Mouse (Mus musculus) kidney, embryonic 15.5 days (tissue): ENCODE results near the gene Tbc1d19. TPM values are rescaled to one million over a fixed set of nuclear protein-coding genes. Genes with fewer than 3 reads are reported as not detected.
A peak's percentile ranks its signal among the peaks of the same experiment; 100 is the strongest.

Source experiments
- ATAC-seq: fragments of 200-750 bp; cut with Nextera tagmentation; replicated peaks from 2 replicates; pipeline ENCODE4 v1.8.0; 2017; ENCODE audit warnings: moderate TSS enrichment; ENCODE audit not compliant: low FRiP score
- H3K27ac ChIP-seq: fragments of 300-500 bp; sonication (generic); 2 replicates; pipeline ENCODE4 v1.5.1; 2015; ENCODE audit warnings: mild to moderate bottlenecking, inconsistent platforms
- H3K27me3 ChIP-seq: fragments of 300-500 bp; sonication (generic); 2 replicates; pipeline ENCODE4 v1.6.1; 2015; ENCODE audit warnings: inconsistent platforms
- H3K36me3 ChIP-seq: fragments of 300-500 bp; sonication (generic); 2 replicates; pipeline ENCODE4 v1.6.1; 2015; ENCODE audit warnings: inconsistent platforms
- H3K4me1 ChIP-seq: fragments of 300-500 bp; sonication (generic); 2 replicates; pipeline ENCODE4 v1.6.1; 2015; ENCODE audit warnings: inconsistent platforms
- H3K4me2 ChIP-seq: fragments of 300-500 bp; sonication (generic); 2 replicates; pipeline ENCODE4 v1.6.1; 2015; ENCODE audit warnings: moderate library complexity, mild to moderate bottlenecking, inconsistent platforms
- H3K4me3 ChIP-seq: fragments of 300-500 bp; sonication (generic); replicated peaks from 2 replicates; pipeline ENCODE4 v1.5.1; 2015; ENCODE audit warnings: mild to moderate bottlenecking, inconsistent platforms
- H3K9ac ChIP-seq: fragments of 300-500 bp; sonication (generic); 2 replicates; pipeline ENCODE4 v1.6.1; 2015; ENCODE audit warnings: mild to moderate bottlenecking, inconsistent platforms
- H3K9me3 ChIP-seq: fragments of 300-500 bp; sonication (generic); replicated peaks from 2 replicates; pipeline ENCODE4 v1.6.1; 2016; ENCODE audit warnings: inconsistent platforms
- WGBS: fragments of 180-500 bp; shearing (Covaris S2); methylation state at CpG from one replicate; pipeline ENCODE4 v1.1.7; 2015; ENCODE audit warnings: mixed read lengths; 5-methylcytosine and 5-hydroxymethylcytosine counted together
- polyA plus RNA-seq: library from polyadenylated mRNA; unstranded; fragments of >200 nt; fragmentation: Nextera tagmentation; extraction: Ambion mirVana; gene quantifications from 2 replicates; pipeline ENCODE4 v1.2.1, GENCODE M21; 2015

Tbc1d19 gene
- polyA plus RNA-seq, 1 experiment from 2014 or later, result 46.9 TPM

- Histone ChIP-seq H3K36me3 (no peaks in the 10 kb centered on the region), H3K9me3 (no peaks in the 10 kb centered on the region), H3K4me1 (peaks cover 8% of the 10 kb centered on the region), H3K9ac (no peak overlapping the region), H3K4me3 (no peak overlapping the region), H3K27ac (no peak overlapping the region), H3K27me3 (no peaks in the 10 kb centered on the region), H3K4me2 (no peak overlapping the region)
- ATAC-seq, result no peak
- WGBS, result 70% methylated on average over 7 of the region's 7 CpGs
Observed at GRCm38 (mm10) chr5:53939026-53939425, 129.6 kb downstream of the Tbc1d19 start.

GRCm38 (mm10) chr5:53941322-53942024 lies 132.1 kb downstream of the Tbc1d19 start:
- no peak overlapping the region for H3K4me3 ChIP-seq
- no peak overlapping the region for H3K9ac ChIP-seq
- no peak overlapping the region for H3K4me2 ChIP-seq
- 35% methylated on average over 11 of the region's 11 CpGs for WGBS
- H3K36me3 ChIP-seq, result no peaks in the 10 kb centered on the region
- H3K4me1 ChIP-seq, result peaks cover 8% of the 10 kb centered on the region
- H3K9me3 ChIP-seq, result no peaks in the 10 kb centered on the region
- no peak for ATAC-seq
- H3K27ac ChIP-seq, result no peak overlapping the region
- H3K27me3 ChIP-seq, result no peaks in the 10 kb centered on the region

- H3K4me1 ChIP-seq, result peaks cover 11% of the 10 kb centered on the region
- 51% methylated on average over 4 of the region's 4 CpGs for WGBS
- H3K4me3 ChIP-seq, result no peak overlapping the region
- H3K27me3 ChIP-seq, result no peaks in the 10 kb centered on the region
- no peak overlapping the region for H3K9ac ChIP-seq
- no peak overlapping the region for H3K4me2 ChIP-seq
- no peak for ATAC-seq
- H3K36me3 ChIP-seq, result no peaks in the 10 kb centered on the region
- no peaks in the 10 kb centered on the region for H3K9me3 ChIP-seq
- no peak overlapping the region for H3K27ac ChIP-seq
Observed at GRCm38 (mm10) chr5:53942332-53942731, 132.9 kb downstream of the Tbc1d19 start.

GRCm38 (mm10) chr5:53943321-53943857 lies 134.0 kb downstream of the Tbc1d19 start:
- Histone ChIP-seq H3K27ac (no peak overlapping the region), H3K4me2 (no peak overlapping the region), H3K4me1 (peaks cover 19% of the 10 kb centered on the region), H3K4me3 (no peak overlapping the region), H3K9ac (no peak overlapping the region), H3K27me3 (no peaks in the 10 kb centered on the region), H3K36me3 (no peaks in the 10 kb centered on the region), H3K9me3 (no peaks in the 10 kb centered on the region)
- ATAC-seq, result no peak
- WGBS, result 85% methylated on average over 11 of the region's 11 CpGs

- Histone ChIP-seq H3K36me3 (no peaks in the 10 kb centered on the region), H3K4me3 (no peak overlapping the region), H3K27me3 (no peaks in the 10 kb centered on the region), H3K4me1 (peaks cover 21% of the 10 kb centered on the region), H3K4me2 (no peak overlapping the region), H3K9me3 (no peaks in the 10 kb centered on the region), H3K9ac (no peak overlapping the region), H3K27ac (no peak overlapping the region)
- 92% methylated on average over 8 of the region's 8 CpGs for WGBS
- no peak for ATAC-seq
Observed at GRCm38 (mm10) chr5:53946747-53947146, 137.3 kb downstream of the Tbc1d19 start.

- 37% methylated on average over 9 of the region's 9 CpGs for WGBS
- Histone ChIP-seq H3K9ac (no peak overlapping the region), H3K4me2 (no peak overlapping the region), H3K27ac (peak overlapping the region; percentile 70), H3K4me3 (no peak overlapping the region), H3K9me3 (no peaks in the 10 kb centered on the region), H3K36me3 (no peaks in the 10 kb centered on the region), H3K27me3 (no peaks in the 10 kb centered on the region), H3K4me1 (peaks cover 21% of the 10 kb centered on the region)
- ATAC-seq, result 0 out of 2 replicates have a peak, but pooled peaks have one; percentile 50
Observed at GRCm38 (mm10) chr5:53947549-53948183, 138.3 kb downstream of the Tbc1d19 start.

- Histone ChIP-seq H3K27ac (peak overlapping the region; percentile 73), H3K4me1 (peaks cover 24% of the 10 kb centered on the region), H3K4me3 (no peak overlapping the region), H3K27me3 (no peaks in the 10 kb centered on the region), H3K4me2 (no peak overlapping the region), H3K9ac (no peak overlapping the region), H3K9me3 (no peaks in the 10 kb centered on the region), H3K36me3 (no peaks in the 10 kb centered on the region)
- no peak; the same call in 1 of the 2 replicates for ATAC-seq
- 83% methylated on average over 8 of the region's 8 CpGs for WGBS
Observed at GRCm38 (mm10) chr5:53948606-53949266, 139.3 kb downstream of the Tbc1d19 start.

- H3K4me1 ChIP-seq, result peaks cover 24% of the 10 kb centered on the region
- H3K4me2 ChIP-seq, result no peak overlapping the region
- no peaks in the 10 kb centered on the region for H3K36me3 ChIP-seq
- H3K9ac ChIP-seq, result no peak overlapping the region
- 0 out of 2 replicates have a peak, but pooled peaks have one; percentile 18 for ATAC-seq
- no peaks in the 10 kb centered on the region for H3K9me3 ChIP-seq
- H3K4me3 ChIP-seq, result no peak overlapping the region
- H3K27me3 ChIP-seq, result no peaks in the 10 kb centered on the region
- no peak overlapping the region for H3K27ac ChIP-seq
- 54% methylated on average over 7 of the region's 7 CpGs for WGBS
Observed at GRCm38 (mm10) chr5:53950189-53950588, 140.8 kb downstream of the Tbc1d19 start.

GRCm38 (mm10) chr5:53953216-53953615 lies 143.8 kb downstream of the Tbc1d19 start:
- ATAC-seq, result no peak
- H3K9me3 ChIP-seq, result no peaks in the 10 kb centered on the region
- no peaks in the 10 kb centered on the region for H3K27me3 ChIP-seq
- no peak overlapping the region for H3K9ac ChIP-seq
- peaks cover 33% of the 10 kb centered on the region for H3K4me1 ChIP-seq
- H3K27ac ChIP-seq, result no peak overlapping the region
- H3K4me2 ChIP-seq, result no peak overlapping the region
- no peaks in the 10 kb centered on the region for H3K36me3 ChIP-seq
- no peak overlapping the region for H3K4me3 ChIP-seq

Other genes with a start within 250 kb of the Tbc1d19 start
- gene Cckar, start 101.9 kb upstream of the Tbc1d19 start, polyA plus RNA-seq, result 3.9 and 4.3 TPM in 2 replicates
- 19.6 and 22.6 TPM in 2 replicates for gene Stim2, start 188.9 kb downstream of the Tbc1d19 start, polyA plus RNA-seq